Mouse (Mus musculus) hematopoietic stem cell, adult 5-6 weeks (primary cell): ENCODE results near the gene Vangl2. TPM values are rescaled to one million over a fixed set of nuclear protein-coding genes. Genes with fewer than 3 reads are reported as not detected.
A peak's percentile ranks its signal among the peaks of the same experiment; 100 is the strongest.

Experiments
- ATAC-seq, 2 experiments: fragments of 125-278 bp in 1 of 2; replicated peaks in 1 of 2; 2 replicates each; pipeline ENCODE4 v1.8.0; 2016 to 2017; ENCODE audit warnings: inconsistent platforms in 2 of 2, mild to moderate bottlenecking in 2 of 2, moderate number of reproducible peaks in 2 of 2, low read depth in 1 of 2, moderate TSS enrichment in 1 of 2; ENCODE audit not compliant: low FRiP score in 2 of 2, poor library complexity in 2 of 2, severe bottlenecking in 2 of 2, insufficient read depth in 1 of 2, low TSS enrichment in 1 of 2
- total RNA-seq: library from RNA; stranded (forward); fragments of 172-1452, 232-1000 nt; gene quantifications from 2 replicates; pipeline ENCODE4 v1.2.3, GENCODE M21; 2017

Gene Vangl2
- total RNA-seq, 1 experiment from 2014 or later, result 5.2 TPM

DNA sequence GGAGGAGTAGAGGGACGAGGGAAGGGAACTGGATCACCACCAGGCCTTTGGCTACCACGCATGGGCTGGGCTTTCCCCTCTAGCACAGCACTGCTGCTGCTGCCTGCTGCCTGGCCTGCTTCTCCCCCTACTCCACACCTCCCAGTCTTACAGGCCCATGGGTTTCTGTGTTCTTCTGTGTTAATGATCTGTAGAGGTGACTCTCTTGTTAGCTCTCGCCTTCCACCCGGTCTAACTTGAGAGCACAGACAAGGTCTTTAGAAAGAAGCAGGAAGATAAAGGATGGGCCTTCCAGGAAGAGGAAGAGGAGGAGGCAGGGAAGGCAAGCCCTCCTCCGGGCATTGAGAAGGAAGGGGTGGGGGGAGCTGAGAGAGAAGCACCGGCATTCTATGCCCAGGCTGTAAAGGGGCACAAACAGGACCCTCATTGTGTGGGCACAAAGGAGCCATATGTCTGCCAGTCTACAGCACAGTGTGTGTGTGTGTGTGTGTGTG, 20.0 kb upstream of the Vangl2 start:
- ATAC-seq, result no peak

DNA sequence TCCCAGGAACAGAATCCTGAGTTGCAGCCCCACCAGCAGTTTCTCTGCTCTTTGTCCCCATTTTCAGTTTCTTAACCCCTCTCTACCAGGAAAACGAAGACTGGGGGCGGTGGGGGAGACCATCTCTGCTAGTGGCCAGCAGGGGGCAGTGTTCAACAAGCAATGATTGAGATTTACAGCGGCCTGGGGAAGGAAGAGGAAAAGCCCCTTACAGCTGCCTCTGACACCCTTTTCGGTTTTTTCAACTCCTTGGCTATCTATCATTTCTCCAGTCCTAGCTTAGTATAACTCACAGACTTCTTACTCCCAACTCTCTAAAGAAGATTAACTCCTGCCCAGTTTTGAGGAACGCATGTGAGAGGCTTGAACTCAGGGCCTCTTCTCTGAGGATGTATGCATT, 18.7 kb upstream of the Vangl2 start:
- peak; percentile 86 to 96 for ATAC-seq

GRCm38 (mm10) chr1:172046410-172046809, 18.2 kb upstream of the Vangl2 start:
- 0 out of 4 replicates have a peak, but pooled peaks of 1 of the 2 experiments have one; percentile 8 for ATAC-seq

- no peak for ATAC-seq
Measured at GRCm38 (mm10) chr1:172029914-172030313, 1.7 kb upstream of the Vangl2 start.

DNA sequence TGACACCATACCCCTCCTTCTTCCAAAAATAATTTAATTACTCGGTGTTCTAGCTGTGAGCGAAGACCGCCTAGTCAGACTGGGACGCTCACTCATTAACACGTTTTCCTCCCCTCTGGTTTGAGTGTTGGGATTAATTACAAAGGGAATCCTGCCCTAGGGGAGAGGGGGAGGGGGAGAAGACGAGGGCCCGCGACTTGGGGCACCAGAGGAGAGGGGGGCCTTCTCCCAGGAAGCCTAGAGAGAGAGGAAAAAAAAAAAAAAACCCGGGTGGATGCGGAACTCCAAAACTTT, 488 bp downstream of the Vangl2 start:
- no peak for ATAC-seq

DNA sequence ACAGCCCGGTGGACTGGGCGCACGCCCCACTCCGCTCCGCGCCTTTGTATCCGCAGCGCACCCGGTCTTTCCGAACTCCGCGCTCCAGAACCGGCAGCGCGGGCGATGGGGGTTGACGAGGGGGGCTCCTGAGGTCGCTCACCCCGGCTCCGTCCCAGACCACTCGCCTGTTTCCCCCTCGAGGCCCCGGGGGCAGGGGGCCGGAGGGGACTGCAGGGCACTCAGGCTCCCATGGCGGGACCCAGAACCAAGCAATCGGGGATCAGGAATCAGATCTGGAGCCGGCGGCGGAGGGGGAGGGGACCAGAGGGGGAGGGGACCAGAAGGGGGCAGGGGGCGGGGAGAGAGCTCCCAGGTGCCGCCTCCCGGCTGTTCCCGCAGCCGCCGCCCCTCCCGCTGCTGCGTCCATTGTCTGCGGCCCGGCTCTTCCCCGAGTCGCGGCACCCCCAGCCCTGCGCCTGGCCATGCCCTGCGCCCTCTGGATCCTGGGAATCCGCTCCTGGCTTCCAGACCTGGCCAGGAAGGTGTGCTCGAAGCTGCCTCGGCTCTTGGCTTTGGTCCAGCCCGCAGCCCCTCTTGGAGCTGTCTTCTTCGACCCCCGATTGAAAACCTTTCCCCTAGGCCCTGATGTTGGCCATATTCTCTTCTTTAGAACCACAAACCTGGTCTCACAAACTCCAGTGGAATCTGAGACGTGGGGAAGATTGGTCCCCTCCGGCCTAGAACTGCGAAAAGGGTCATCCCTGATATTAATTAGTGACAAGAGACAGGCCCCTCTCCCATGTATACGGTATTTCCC, 1.0 kb downstream of the Vangl2 start:
- peak; percentile 55 to 63; a peak in 3 of 4 replicates for ATAC-seq

- peak; percentile 23 to 43; a peak in 2 of 4 replicates for ATAC-seq
Measured at GRCm38 (mm10) chr1:172026201-172026901, 1.9 kb downstream of the Vangl2 start.

- no peak for ATAC-seq
Measured at GRCm38 (mm10) chr1:172025201-172025904, 2.9 kb downstream of the Vangl2 start.

DNA sequence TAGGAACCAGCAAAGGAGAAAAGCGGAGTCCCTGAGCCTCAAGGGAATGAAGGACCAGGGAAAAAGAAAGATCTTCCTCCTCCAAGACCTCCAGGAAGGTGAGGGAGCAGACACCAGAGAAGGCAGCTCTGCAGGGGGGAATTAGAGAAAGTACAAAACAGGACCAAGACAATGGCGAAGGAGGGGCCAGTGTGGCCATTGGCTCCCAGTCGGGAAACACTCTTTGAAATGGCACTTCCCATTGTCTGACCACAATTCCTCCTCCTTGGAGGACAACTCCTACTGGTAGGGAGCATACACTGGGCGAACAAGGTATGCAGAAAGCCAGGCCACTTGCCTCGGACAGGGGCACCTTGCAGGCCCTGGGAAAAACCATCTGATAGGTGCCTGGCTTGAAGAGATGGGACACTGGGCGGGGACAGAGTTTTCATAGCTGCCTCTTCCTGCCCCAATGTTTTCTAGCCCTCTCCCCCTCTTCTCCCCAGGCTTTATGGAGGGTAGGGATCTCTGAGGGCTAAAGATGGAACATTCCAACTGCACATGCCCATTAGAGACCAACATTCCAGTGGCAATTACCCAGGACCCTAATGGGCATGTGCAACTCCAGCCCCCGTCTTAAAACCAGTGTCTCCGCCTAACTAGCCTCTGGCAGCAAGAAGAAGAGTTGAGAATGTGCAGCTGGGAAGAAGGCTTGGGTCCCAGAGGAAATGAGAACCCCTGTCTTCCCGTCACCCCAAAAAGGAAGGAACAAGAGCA, 3.9 kb downstream of the Vangl2 start:
- ATAC-seq, result no peak

DNA sequence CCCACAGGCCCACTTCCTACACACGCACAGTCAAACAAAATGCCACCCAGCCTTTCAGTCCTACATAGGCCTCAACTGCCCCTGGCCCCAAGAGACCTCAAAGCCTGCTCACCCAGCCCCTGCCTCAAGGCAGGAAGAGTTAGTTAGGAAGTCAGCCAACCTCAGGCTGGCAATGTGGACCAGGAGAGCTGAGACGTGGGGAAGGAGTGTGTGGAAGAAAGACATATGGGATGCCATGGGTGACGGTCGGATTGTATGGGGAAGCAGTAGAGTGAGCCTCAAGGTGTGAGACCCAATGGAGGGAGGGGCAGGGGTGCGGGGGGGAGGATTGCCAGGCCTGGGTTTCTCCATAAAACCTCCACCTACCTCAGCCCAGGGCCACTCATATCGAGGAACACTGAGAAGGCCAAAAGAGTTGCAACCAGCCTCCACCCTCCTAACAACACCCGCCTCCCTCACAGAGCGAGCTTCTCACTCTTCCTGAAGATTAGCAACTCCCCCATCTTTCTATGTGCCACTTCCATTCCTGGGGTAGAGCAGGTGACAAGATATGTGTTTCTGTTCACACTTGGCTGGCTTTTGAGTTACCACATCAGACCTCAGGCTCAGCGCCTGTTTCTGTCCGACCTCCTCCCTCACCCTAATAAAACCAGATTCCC, 8.3 kb downstream of the Vangl2 start:
- no peak for ATAC-seq

DNA sequence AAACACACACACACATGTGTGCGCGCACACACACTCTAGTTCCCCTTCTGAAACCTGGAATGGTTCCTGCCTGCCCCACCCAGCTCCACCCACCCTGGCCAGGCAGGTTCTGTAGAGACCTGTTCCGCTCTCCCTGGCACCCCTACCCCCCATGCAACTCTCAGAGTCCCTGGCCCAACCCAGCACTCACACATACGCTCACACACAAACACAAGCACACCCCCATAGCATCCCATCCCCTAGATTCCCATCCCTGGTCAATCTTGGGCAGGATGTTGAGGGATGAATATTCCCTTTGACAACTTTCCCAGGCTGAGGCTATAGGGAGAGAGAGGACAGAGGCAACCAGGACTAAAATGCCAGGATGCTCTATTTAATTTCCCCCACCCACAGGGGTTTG, 8.9 kb downstream of the Vangl2 start:
- ATAC-seq, result no peak

- no peak for ATAC-seq
Measured at GRCm38 (mm10) chr1:172018336-172019311, 9.6 kb downstream of the Vangl2 start.

- ATAC-seq, result no peak
Measured at GRCm38 (mm10) chr1:172017517-172018070, 10.7 kb downstream of the Vangl2 start.

- no peak for ATAC-seq
Measured at GRCm38 (mm10) chr1:172016660-172017516, 11.4 kb downstream of the Vangl2 start.

GRCm38 (mm10) chr1:172016031-172016430, 12.2 kb downstream of the Vangl2 start:
- no peak for ATAC-seq
